Mouse (Mus musculus) heart, adult 10 weeks (tissue): ENCODE results near the gene Itgb6. TPM values are rescaled to one million over a fixed set of nuclear protein-coding genes. Genes with fewer than 3 reads are reported as not detected.

Source experiments
- polyA plus RNA-seq: library from polyadenylated mRNA; stranded (reverse); fragments of 350-450 nt; fragmentation: Illumina TruSeq; extraction: RNeasy Lipid Tissue Mini Kit (QIAGEN cat#74804); gene quantifications from one replicate; pipeline ENCODE4 v1.2.3, GENCODE M21; 2014; ENCODE audit warnings: low read depth, low replicate concordance

The Itgb6 gene
- 11.3 TPM for polyA plus RNA-seq

GRCm38 (mm10) chr2:60722514-60722913, at the start of gene Itgb6:
Gene Itgb6 (minus strand): TSS chr2:60722643.

GRCm38 (mm10) chr2:60552902-60553682, 169.4 kb downstream of the Itgb6 start, which contains the start of gene Pla2r1:
Gene Pla2r1 (minus strand): TSS chr2:60553308.

Other genes starting within 250 kb of the Itgb6 start
- gene Pla2r1, start 169.3 kb downstream of the Itgb6 start, polyA plus RNA-seq, result 2.0 TPM
- gene Rbms1, start 240.5 kb upstream of the Itgb6 start, polyA plus RNA-seq, result 41.6 TPM